Mouse (Mus musculus) E14TG2a.4 (cell line): Measurements from ENCODE around the gene Adamts2.

ENCODE experiments used
- CTCF ChIP-seq: conservative IDR thresholded peaks from 2 replicates; pipeline ENCODE4 v1.5.1; 2014; ENCODE audit warnings: low read length
- NANOG ChIP-seq: IDR thresholded peaks from 2 replicates; pipeline ENCODE4 v1.6.1; 2014; ENCODE audit warnings: borderline replicate concordance, low read length, mixed read lengths

DNA sequence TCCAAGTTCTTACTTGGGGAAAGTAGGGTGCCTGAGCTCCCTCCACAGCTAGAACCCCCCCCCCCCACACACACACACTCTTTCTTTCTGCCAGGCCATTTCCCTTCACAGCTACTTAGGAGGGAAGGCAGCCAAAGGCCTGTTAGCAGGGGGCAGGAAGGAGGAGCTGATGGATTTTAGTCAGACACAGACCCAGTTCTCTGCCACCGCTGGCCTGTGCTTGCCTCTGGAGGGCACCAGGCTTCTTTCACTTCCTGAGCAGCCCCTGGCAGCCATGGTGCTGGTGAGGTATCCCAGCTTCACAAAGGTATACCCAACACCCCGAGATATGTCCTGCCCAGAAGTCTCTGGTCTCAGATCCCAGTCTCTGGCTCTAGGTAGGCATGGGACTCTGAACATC is 22.4 kb downstream of the Adamts2 start:
- TF ChIP-seq CTCF: no peak
- no peak for TF ChIP-seq NANOG
